Mouse (Mus musculus) cortical plate, adult 2 months (tissue): Measurements from ENCODE around the gene Traf7.

Experiments used
- CTCF ChIP-seq: fragments of 200-500 bp; IDR thresholded peaks from 2 replicates; pipeline ENCODE4 v1.5.1; 2011; ENCODE audit warnings: mild to moderate bottlenecking, control low read depth, low read length; ENCODE audit not compliant: insufficient read depth; ENCODE audit errors: extremely low read depth
- POLR2A ChIP-seq: fragments of 200-500 bp; IDR thresholded peaks from 2 replicates; pipeline ENCODE4 v1.6.1; 2011; ENCODE audit warnings: mild to moderate bottlenecking, low read length, control low read depth; ENCODE audit not compliant: insufficient read depth; ENCODE audit errors: extremely low read depth

- TF ChIP-seq CTCF (peak; percentile 36; the same call in 1 of the 2 replicates), POLR2A (0 out of 2 replicates have a peak, but pooled peaks have one; percentile 3)
Measured at GRCm38 (mm10) chr17:24530361-24531050, 2.8 kb upstream of the Traf7 start.
